7 mouse cellular contexts compared by ENCODE assay signal in the genomic region with DNA sequence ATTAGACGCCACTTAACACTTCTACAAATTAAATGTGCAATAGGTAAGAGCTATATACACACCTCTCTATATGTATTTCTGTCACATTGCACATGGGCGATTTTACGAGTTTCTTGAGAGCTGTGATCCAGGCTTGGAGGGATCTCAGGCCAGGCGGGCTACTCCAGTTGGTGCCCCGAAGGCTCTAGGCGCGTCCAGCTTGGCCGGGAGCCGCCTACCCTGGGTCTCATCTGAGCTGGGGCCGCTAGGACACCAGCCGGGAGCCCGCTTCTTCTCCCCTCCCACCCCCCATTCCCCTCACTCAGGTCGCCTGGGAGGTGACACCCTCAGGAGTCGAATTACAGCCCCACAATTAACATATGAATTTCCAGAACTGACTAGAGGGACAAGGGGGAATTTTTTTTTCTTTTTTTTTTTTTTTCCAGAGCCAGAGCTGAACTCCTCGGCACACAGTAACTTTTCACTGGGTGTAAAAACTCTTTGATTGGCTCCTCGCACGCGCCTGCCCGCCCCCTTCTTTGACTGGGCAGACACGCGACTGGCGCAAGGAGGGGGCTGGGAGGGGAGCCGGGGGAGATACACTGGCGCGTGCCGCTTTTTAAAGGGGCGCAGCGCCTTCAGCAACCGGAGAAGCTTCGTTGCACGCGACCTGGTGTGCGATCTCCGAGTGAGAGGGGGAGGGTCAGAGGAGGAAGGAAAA. TPM values are rescaled to one million over a fixed set of nuclear protein-coding genes. Genes with fewer than 3 reads are reported as not detected.
DNase-seq lines count a peak whose midpoint lies in the region; ATAC-seq and TF ChIP-seq lines count a peak whose summit lies in the region.

Gene Atoh1, plus strand, starts transcription at position 627 of the 700 bp plus-strand sequence.

- peak within 1 kb of the TSS; percentile 54 for H3K4me3 ChIP-seq in heart, postnatal 0 days (ENCODE audit: low read depth, low read length)

- ATAC-seq in heart, postnatal 0 days (ENCODE audit: insufficient read depth, low read depth) = peak; percentile 88
- ATAC-seq in megakaryocyte progenitor cell, adult 5-6 weeks (replicated peaks; ENCODE audit: poor library complexity) = 0 out of 2 replicates have a peak, but pooled peaks have one; percentile 26

- H3K4me1 ChIP-seq in heart, postnatal 0 days (ENCODE audit: control insufficient read depth, insufficient read depth) = no peaks in the 10 kb centered on the region; the same call in 1 of the 2 replicates

- H3K9ac ChIP-seq in heart, postnatal 0 days (replicated peaks; ENCODE audit: low read depth, low read length) = no peak within 1 kb of the TSS

- peak within 1 kb of the TSS; percentile 87 for H3K4me2 ChIP-seq in heart, postnatal 0 days (ENCODE audit: low read depth, low read length)

- no peaks in the 10 kb centered on the region for H3K9me3 ChIP-seq in heart, postnatal 0 days (replicated peaks; ENCODE audit: control insufficient read depth, low read length)

- no peaks in the 10 kb centered on the region for H3K36me3 ChIP-seq in heart, postnatal 0 days (replicated peaks; ENCODE audit: control insufficient read depth, insufficient read depth, low read length)

- H3K27me3 ChIP-seq in heart, postnatal 0 days (ENCODE audit: control insufficient read depth, insufficient read depth, low read length) = peaks cover 66% of the 10 kb centered on the region

- under 1% methylated on average over 34 of the region's 34 CpGs for WGBS in heart, postnatal 0 days

- no peak for TF ChIP-seq EP300 in heart, postnatal 0 days (IDR thresholded peaks at IDR 0.05; ENCODE audit: low read depth)

- H3K27ac ChIP-seq in heart, postnatal 0 days (ENCODE audit: low read depth) = no peak within 1 kb of the TSS

- peak; percentile 29 to 39 for DNase-seq in adrenal gland, adult 18-20 months (ENCODE audit: low spot score in 2 of 2)
- DNase-seq in embryo, embryonic 10.5 days (ENCODE audit: low spot score) = peak; percentile 85
- peak; percentile 28 for DNase-seq in heart, postnatal 0 days (ENCODE audit: low spot score)
- peak; percentile 62 to 69 for DNase-seq in kidney, postnatal 36 days
- DNase-seq in testis, postnatal 14 days (ENCODE audit: low spot score) = peak; percentile 34
- DNase-seq in spleen, postnatal 14 days (ENCODE audit: low spot score in 2 of 2) = no peak

- no peak for TF ChIP-seq CTCF in heart, postnatal 0 days (IDR thresholded peaks at IDR 0.05; ENCODE audit: low read depth)

RNA-seq across cellular contexts. Expression of gene Atoh1, which starts in this region (rescaled TPM):
- total RNA-seq in adrenal gland, adult 18-20 months (2021) = not detected
- not detected in 2 replicates for total RNA-seq in heart, postnatal 0 days (2014; rRNA removed; ENCODE audit: low replicate concordance)
- not detected in 2 replicates for polyA plus RNA-seq in heart, postnatal 0 days (2015; fragmentation: Nextera tagmentation; extraction: Ambion mirVana)
- not detected in 2 replicates for total RNA-seq in megakaryocyte progenitor cell, adult 5-6 weeks (2015)
- not detected in 2 replicates for total RNA-seq in megakaryocyte progenitor cell, adult 5-6 weeks (2017)

Comparison
In these comparisons a context has a peak if more than half of its experiments do, and no peak if none do; other contexts are left out.
1. Peak in DNase-seq in adrenal gland, adult 18-20 months; RNA of the gene not detected or under 1 TPM.
2. Peak in DNase-seq, ATAC-seq, H3K4me3 ChIP-seq and H3K4me2 ChIP-seq in heart, postnatal 0 days; RNA of the gene not detected or under 1 TPM.
3. Peak in ATAC-seq in megakaryocyte progenitor cell, adult 5-6 weeks; RNA of the gene not detected or under 1 TPM.
4. DNase-seq: peak in embryo, embryonic 10.5 days (single experiment), kidney, postnatal 36 days (2 of 2) and testis, postnatal 14 days (single experiment); none in spleen, postnatal 14 days (0 of 2).